Mouse (Mus musculus) retina, postnatal 1 day (tissue): ENCODE results near the gene Nek3.

Source experiments
- DNase-seq: peaks from one replicate; pipeline ENCODE4 v3.0.0-alpha.2; 2012

The Nek3 gene

DNA sequence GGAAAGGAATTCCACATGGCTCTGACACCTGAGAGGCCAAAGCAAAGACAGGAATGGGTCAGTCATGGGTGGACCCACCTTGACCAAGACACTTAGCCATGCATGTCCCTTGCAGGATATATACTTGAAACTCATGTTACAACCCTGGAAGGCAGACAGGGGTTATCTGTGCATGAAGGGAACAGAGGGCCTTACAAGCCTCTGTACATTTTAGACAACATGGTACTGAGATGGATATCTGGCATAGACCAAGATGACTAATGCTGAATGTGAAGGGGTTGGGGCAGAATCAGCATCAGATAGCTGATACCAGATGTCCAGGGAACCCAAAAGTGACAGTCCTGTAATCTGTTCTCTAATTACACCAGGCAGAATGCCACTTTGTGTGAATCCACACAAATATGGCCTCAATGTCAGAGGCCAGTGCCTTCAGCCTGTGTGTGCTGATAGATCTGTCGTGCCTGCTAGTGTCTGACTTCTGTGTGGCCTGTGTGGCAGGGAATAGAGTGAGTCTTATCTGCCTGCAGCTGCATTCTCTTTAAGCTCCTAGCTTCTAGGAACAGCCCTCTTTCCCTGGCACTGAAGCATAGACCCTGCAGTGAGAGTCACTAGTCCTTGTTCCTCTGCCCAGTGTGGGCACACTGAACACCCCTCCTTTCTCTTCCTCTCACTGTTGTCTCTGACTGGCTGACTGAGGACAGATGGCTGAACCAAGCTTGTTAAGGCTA is 22.3 kb downstream of the Nek3 start:
- no peak for DNase-seq

- DNase-seq: no peak
Observed at GRCm38 (mm10) chr8:22142592-22142991, 23.6 kb downstream of the Nek3 start.

GRCm38 (mm10) chr8:22141836-22142385 is 24.3 kb downstream of the Nek3 start:
- DNase-seq: no peak

- DNase-seq: peak; percentile 22
Observed at GRCm38 (mm10) chr8:22136462-22136861, 29.8 kb downstream of the Nek3 start.

GRCm38 (mm10) chr8:22134750-22135135 is 31.5 kb downstream of the Nek3 start:
- no peak for DNase-seq

GRCm38 (mm10) chr8:22134078-22134749 is 32.0 kb downstream of the Nek3 start:
- DNase-seq: no peak

- peak; percentile 6 for DNase-seq
Observed at GRCm38 (mm10) chr8:22132062-22132461, 34.2 kb downstream of the Nek3 start.

- peak; percentile 82 for DNase-seq
Observed at GRCm38 (mm10) chr8:22124220-22125152, 41.7 kb downstream of the Nek3 start, which contains the start of gene Nek5. Gene Nek5 (minus strand): TSS chr8:22125053.

GRCm38 (mm10) chr8:22107020-22107419 is 59.2 kb downstream of the Nek3 start:
- no peak for DNase-seq

DNA sequence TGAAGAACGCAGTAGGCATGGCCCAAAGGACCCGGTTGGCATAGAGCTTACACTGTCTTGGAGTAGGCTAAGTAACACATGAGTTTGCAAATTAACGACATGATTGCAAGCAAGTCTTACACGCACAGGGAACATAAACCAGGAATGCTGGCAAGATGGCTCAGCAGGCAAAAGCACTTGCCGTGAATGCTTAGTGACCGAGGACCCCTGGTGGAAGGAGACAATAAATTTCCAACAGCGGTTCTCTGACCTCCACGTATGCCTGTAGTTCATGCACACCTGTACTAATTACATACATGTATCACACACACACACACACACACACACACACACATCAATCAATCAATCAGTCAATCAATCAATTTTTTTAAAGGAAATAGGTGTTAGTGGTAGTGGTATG is 74.7 kb downstream of the Nek3 start:
- DNase-seq: peak; percentile 43

- no peak for DNase-seq
Observed at GRCm38 (mm10) chr8:22089226-22089625, 77.0 kb downstream of the Nek3 start.

GRCm38 (mm10) chr8:22079313-22080007 is 86.8 kb downstream of the Nek3 start:
- no peak for DNase-seq
